ENCODE assay signal across 15 mouse cellular contexts in the genomic region with DNA sequence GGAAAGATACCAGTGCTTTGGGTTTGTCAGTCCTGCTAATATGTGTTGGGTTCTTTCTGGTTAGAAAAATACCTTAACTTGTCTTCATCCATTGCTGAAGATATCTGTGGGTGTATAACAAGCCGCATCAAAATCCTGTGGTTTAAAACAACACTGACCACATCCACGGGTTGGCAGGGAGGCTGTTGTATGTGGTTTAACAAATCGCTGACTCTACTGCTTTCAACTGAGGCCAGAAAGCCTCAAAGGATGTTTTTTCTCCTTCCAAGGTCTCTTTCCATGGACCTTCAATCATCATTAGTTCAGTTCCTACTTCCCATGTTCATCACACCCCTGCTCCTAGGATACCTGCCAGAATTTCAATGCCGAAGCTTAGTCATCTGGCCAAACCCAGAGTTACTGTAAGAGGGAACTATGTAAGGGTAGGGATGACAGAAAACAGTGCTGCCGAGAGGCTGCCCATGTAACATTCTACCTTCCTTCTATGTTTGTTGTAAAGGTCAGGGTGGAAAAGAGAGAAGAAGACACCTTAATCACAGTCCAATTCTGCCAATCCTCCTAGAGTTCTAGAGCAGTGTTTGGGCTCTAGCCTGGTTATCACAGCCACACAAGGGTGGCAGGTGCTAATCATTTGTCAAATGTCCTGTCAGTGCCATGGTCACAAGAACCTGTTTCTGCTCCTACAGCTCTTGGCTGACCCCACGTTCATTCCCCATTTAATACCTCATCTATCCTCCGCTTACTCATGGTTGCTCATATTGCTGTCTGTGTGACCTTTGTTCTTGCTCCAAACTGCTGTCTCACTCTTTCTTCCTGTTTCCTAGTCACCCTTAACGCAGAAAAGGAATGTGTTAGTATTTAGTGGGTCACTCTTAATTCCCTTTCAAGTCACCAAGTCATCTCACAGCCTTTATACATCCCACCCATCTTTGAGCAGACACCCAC.
DNase-seq lines count a peak whose midpoint lies in the region; ATAC-seq and TF ChIP-seq lines count a peak whose summit lies in the region.
"Had no signal": no experiment of that assay in that cellular context is flagged by ENCODE, and none has a peak within 500 bp of the region (broad histone marks: within the 10 kb centered on the region; RNA-seq: fewer than 3 reads in every experiment).

No protein-coding gene starts in this region.

- TF ChIP-seq CTCF in hindbrain, postnatal 0 days (IDR thresholded peaks at IDR 0.05; ENCODE audit: low read depth): no peak
- no peak for TF ChIP-seq CTCF in midbrain, postnatal 0 days (IDR thresholded peaks at IDR 0.05)
- TF ChIP-seq CTCF in olfactory bulb, adult 2 months (IDR thresholded peaks at IDR 0.05; ENCODE audit: insufficient read depth, low read depth, low read length): no peak

- H3K9me3 ChIP-seq in hindbrain, postnatal 0 days (ENCODE audit: low read length): no peaks in the 10 kb centered on the region
- no peaks in the 10 kb centered on the region for H3K9me3 ChIP-seq in hindbrain, embryonic 14.5 days (ENCODE audit: control insufficient read depth, low read length)
- no peaks in the 10 kb centered on the region for H3K9me3 ChIP-seq in midbrain, postnatal 0 days (ENCODE audit: low read length)
- H3K9me3 ChIP-seq in midbrain, embryonic 13.5 days: no peaks in the 10 kb centered on the region
- no peaks in the 10 kb centered on the region for H3K9me3 ChIP-seq in forebrain, embryonic 10.5 days
- H3K9me3 ChIP-seq: embryonic facial prominence, embryonic 13.5 days; hindbrain, embryonic 12.5 days; liver, embryonic 13.5 days; neural tube, embryonic 13.5 days had no signal

- no peaks in the 10 kb centered on the region; the same call in 1 of the 2 replicates for H3K4me1 ChIP-seq in hindbrain, postnatal 0 days (ENCODE audit: insufficient read depth, low read length)
- no peaks in the 10 kb centered on the region for H3K4me1 ChIP-seq in hindbrain, embryonic 14.5 days (replicated peaks; ENCODE audit: control insufficient read depth, insufficient read depth, low read length)
- H3K4me1 ChIP-seq in midbrain, postnatal 0 days (ENCODE audit: insufficient read depth, low read length): peaks cover under 1% of the 10 kb centered on the region; the same call in 1 of the 2 replicates
- peaks cover 7% of the 10 kb centered on the region for H3K4me1 ChIP-seq in midbrain, embryonic 13.5 days (replicated peaks)
- H3K4me1 ChIP-seq in olfactory bulb, adult 2 months (ENCODE audit: control insufficient read depth, insufficient read depth, low read length): peaks cover 8% of the 10 kb centered on the region
- peaks cover 9% of the 10 kb centered on the region; the same call in 1 of the 2 replicates for H3K4me1 ChIP-seq in forebrain, embryonic 10.5 days
- H3K4me1 ChIP-seq: embryonic facial prominence, embryonic 13.5 days; liver, embryonic 13.5 days had no signal

- H3K27ac ChIP-seq in hindbrain, postnatal 0 days: no peak overlapping the region
- no peak overlapping the region for H3K27ac ChIP-seq in hindbrain, embryonic 14.5 days
- H3K27ac ChIP-seq in midbrain, postnatal 0 days (ENCODE audit: low read depth, low read length): no peak overlapping the region
- H3K27ac ChIP-seq in midbrain, embryonic 13.5 days: no peak overlapping the region
- H3K27ac ChIP-seq in olfactory bulb, adult 2 months (ENCODE audit: insufficient read depth, low read depth, low read length): peak overlapping the region; percentile 66; the same call in 1 of the 2 replicates
- no peak overlapping the region for H3K27ac ChIP-seq in forebrain, embryonic 10.5 days
- H3K27ac ChIP-seq: embryonic facial prominence, embryonic 13.5 days; hindbrain, embryonic 12.5 days; liver, embryonic 13.5 days; neural tube, embryonic 13.5 days had no signal

- no peaks in the 10 kb centered on the region for H3K36me3 ChIP-seq in hindbrain, postnatal 0 days (ENCODE audit: insufficient read depth, low read length)
- no peaks in the 10 kb centered on the region for H3K36me3 ChIP-seq in hindbrain, embryonic 14.5 days (replicated peaks; ENCODE audit: control insufficient read depth, insufficient read depth)
- no peaks in the 10 kb centered on the region for H3K36me3 ChIP-seq in midbrain, postnatal 0 days (ENCODE audit: insufficient read depth, low read length)
- H3K36me3 ChIP-seq in midbrain, embryonic 13.5 days: no peaks in the 10 kb centered on the region
- H3K36me3 ChIP-seq in forebrain, embryonic 10.5 days (replicated peaks): no peaks in the 10 kb centered on the region
- H3K36me3 ChIP-seq: embryonic facial prominence, embryonic 13.5 days; hindbrain, embryonic 12.5 days; liver, embryonic 13.5 days; neural tube, embryonic 13.5 days had no signal

- peak; percentile 66 for ATAC-seq in hindbrain, postnatal 0 days
- ATAC-seq in hindbrain, embryonic 14.5 days (ENCODE audit: low FRiP score): no peak
- ATAC-seq in midbrain, postnatal 0 days (ENCODE audit: low FRiP score): no peak
- ATAC-seq in midbrain, embryonic 13.5 days: no peak
- ATAC-seq: forebrain, embryonic 14.5 days; Patski had no signal

- H3K4me2 ChIP-seq in hindbrain, postnatal 0 days (ENCODE audit: low read depth, low read length): no peak overlapping the region
- no peak overlapping the region for H3K4me2 ChIP-seq in hindbrain, embryonic 14.5 days (replicated peaks)
- no peak overlapping the region for H3K4me2 ChIP-seq in midbrain, postnatal 0 days (ENCODE audit: low read depth, low read length, poor library complexity, severe bottlenecking)
- no peak overlapping the region for H3K4me2 ChIP-seq in midbrain, embryonic 13.5 days (replicated peaks)
- H3K4me2 ChIP-seq: embryonic facial prominence, embryonic 13.5 days; hindbrain, embryonic 12.5 days; liver, embryonic 13.5 days; neural tube, embryonic 13.5 days had no signal

- no peak overlapping the region for H3K4me3 ChIP-seq in hindbrain, postnatal 0 days (ENCODE audit: low read length)
- no peak overlapping the region for H3K4me3 ChIP-seq in hindbrain, embryonic 14.5 days (replicated peaks; ENCODE audit: low read length)
- no peak overlapping the region for H3K4me3 ChIP-seq in midbrain, postnatal 0 days (ENCODE audit: low read depth, low read length)
- no peak overlapping the region for H3K4me3 ChIP-seq in midbrain, embryonic 13.5 days (replicated peaks)
- no peak overlapping the region for H3K4me3 ChIP-seq in olfactory bulb, adult 2 months (ENCODE audit: insufficient read depth, low read depth, low read length)
- no peak overlapping the region for H3K4me3 ChIP-seq in forebrain, embryonic 10.5 days
- H3K4me3 ChIP-seq: embryonic facial prominence, embryonic 13.5 days; hindbrain, embryonic 12.5 days; liver, embryonic 13.5 days; neural tube, embryonic 13.5 days had no signal

- DNase-seq in hindbrain, postnatal 0 days (ENCODE audit: low spot score): peak; percentile 39
- DNase-seq in hindbrain, embryonic 14.5 days (ENCODE audit: low spot score): no peak
- peak; percentile 36 for DNase-seq in midbrain, postnatal 0 days (ENCODE audit: low spot score)
- peak; percentile 43 for DNase-seq in adrenal gland, postnatal 10 days
- no peak for DNase-seq in heart, adult 9 months (ENCODE audit: low spot score in 2 of 2)
- DNase-seq in forebrain, embryonic 10.5 days (ENCODE audit: extremely low spot score, low spot score): no peak
- DNase-seq: liver, embryonic 13.5 days had no signal

- H3K9ac ChIP-seq in hindbrain, postnatal 0 days (replicated peaks; ENCODE audit: low read length): no peak overlapping the region
- H3K9ac ChIP-seq in hindbrain, embryonic 14.5 days: no peak overlapping the region
- H3K9ac ChIP-seq in midbrain, postnatal 0 days (replicated peaks; ENCODE audit: low read length, poor library complexity, severe bottlenecking): no peak overlapping the region
- H3K9ac ChIP-seq in midbrain, embryonic 13.5 days (replicated peaks): no peak overlapping the region
- H3K9ac ChIP-seq: embryonic facial prominence, embryonic 13.5 days; hindbrain, embryonic 12.5 days; liver, embryonic 13.5 days; neural tube, embryonic 13.5 days had no signal

- no peak for TF ChIP-seq POLR2A in olfactory bulb, adult 2 months (IDR thresholded peaks at IDR 0.05; ENCODE audit: insufficient read depth, low read depth, low read length)

- 58% methylated on average over 8 of the region's 8 CpGs for WGBS in hindbrain, postnatal 0 days
- WGBS in hindbrain, embryonic 14.5 days: 74% methylated on average over 8 of the region's 8 CpGs
- WGBS in midbrain, postnatal 0 days: 76% methylated on average over 8 of the region's 8 CpGs
- 79% methylated on average over 8 of the region's 8 CpGs for WGBS in midbrain, embryonic 13.5 days
- 56% methylated on average over 8 of the region's 8 CpGs for WGBS in olfactory bulb, adult 2 months
- 86% methylated on average over 8 of the region's 8 CpGs for WGBS in forebrain, embryonic 10.5 days

- H3K27me3 ChIP-seq in hindbrain, postnatal 0 days (ENCODE audit: insufficient read depth, low read length): no peaks in the 10 kb centered on the region
- no peaks in the 10 kb centered on the region for H3K27me3 ChIP-seq in hindbrain, embryonic 14.5 days (ENCODE audit: control insufficient read depth, insufficient read depth, low read length)
- no peaks in the 10 kb centered on the region for H3K27me3 ChIP-seq in midbrain, postnatal 0 days (ENCODE audit: insufficient read depth, low read length)
- H3K27me3 ChIP-seq in midbrain, embryonic 13.5 days: no peaks in the 10 kb centered on the region
- peaks cover 78% of the 10 kb centered on the region for H3K27me3 ChIP-seq in forebrain, embryonic 10.5 days (ENCODE audit: poor library complexity, severe bottlenecking)
- H3K27me3 ChIP-seq: CH12.LX; hindbrain, embryonic 12.5 days; liver, embryonic 13.5 days; neural tube, embryonic 13.5 days had no signal

Comparison
In these comparisons a context has a peak if more than half of its experiments do, and no peak if none do; other contexts are left out.
1. DNase-seq: peak in hindbrain, postnatal 0 days (single experiment), midbrain, postnatal 0 days (single experiment) and adrenal gland, postnatal 10 days (single experiment); none in hindbrain, embryonic 14.5 days (single experiment), heart, adult 9 months (0 of 2) and forebrain, embryonic 10.5 days (single experiment).